Mouse (Mus musculus) activated CD4-positive, CD25-positive, alpha-beta regulatory T cell (primary cell): ENCODE results near the gene B2m. TPM values are rescaled to one million over a fixed set of nuclear protein-coding genes. Genes with fewer than 3 reads are reported as not detected.

Experiments used
- polyA plus RNA-seq, 2 experiments: library from polyadenylated mRNA; unstranded; fragments of 100-300 nt; shearing (Covaris generic); gene quantifications; one replicate each; pipeline ENCODE4 v1.2.1; 2017

B2m gene
- over 10,000 TPM in 1 of 2 experiments, 1,000 to 10,000 TPM in 1; 7,428 to 10,506 TPM for polyA plus RNA-seq

GRCm38 (mm10) chr2:122147508-122148241, at the start of gene B2m:
Gene B2m, plus strand, starts transcription at chr2:122147686.

GRCm38 (mm10) chr2:122117961-122118958, 29.2 kb upstream of the B2m start, which contains the start of gene Spg11:
Gene Spg11, minus strand, starts transcription at chr2:122118386.

DNA sequence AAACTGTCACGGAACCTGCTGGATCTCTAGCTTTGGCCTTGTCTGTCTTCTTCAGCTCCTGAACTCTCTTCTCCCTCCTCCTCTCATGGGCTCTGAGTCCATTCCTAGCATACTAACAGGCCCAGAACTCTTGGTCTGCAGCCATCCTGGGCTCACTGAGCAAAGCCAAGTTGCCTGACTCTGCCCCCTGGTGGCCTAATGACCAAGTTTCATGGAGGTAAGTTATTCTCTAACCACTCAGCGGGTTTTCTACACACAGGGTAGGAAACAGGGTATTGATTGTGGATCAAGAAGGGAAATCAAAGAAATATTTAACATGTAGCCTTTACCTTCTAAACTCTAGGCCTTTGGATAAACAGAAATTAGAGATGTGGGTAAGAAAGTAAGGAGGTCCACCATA, 13.2 kb downstream of the B2m start, which contains the start of gene Trim69:
TSS of gene Trim69 (plus strand) at position 21 of the 400 bp plus-strand sequence.

DNA sequence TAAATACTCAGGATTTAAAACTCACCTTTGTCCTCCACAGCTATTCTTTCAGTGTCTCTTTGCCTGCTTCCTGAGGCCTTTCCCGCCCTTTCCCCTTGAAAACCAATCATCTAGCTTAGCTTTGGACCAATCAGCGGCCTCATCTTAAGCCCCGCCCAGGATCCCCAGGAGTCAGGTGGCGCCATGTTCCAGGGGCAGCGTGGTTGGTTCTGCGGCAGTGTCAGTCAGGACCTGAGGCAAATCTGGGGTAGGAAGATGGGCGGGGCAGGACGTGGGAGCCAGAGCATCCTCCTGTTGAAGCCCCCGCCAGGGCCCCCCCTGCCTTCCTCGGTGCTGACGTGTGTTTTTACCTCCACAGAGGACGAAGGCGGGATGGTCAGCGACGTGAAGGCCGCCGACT, 38.6 kb downstream of the B2m start, which contains the start of the genes Patl2 and Terb2:
TSS of gene Patl2 (minus strand) at position 84 of the 400 bp plus-strand sequence.
TSS of gene Terb2 (plus strand) at position 167 of the 400 bp plus-strand sequence.

Other genes with a start within 250 kb of the B2m start
- gene Ctdspl2, start 191.7 kb upstream of the B2m start, polyA plus RNA-seq = 10 to 100 TPM; 48.6 to 54.8 TPM
- gene Mageb3, start 191.6 kb upstream of the B2m start, polyA plus RNA-seq = not detected
- gene Eif3j1, start 119.1 kb upstream of the B2m start, polyA plus RNA-seq = 10 to 100 TPM; 10.2 to 11.2 TPM
- gene Spg11, start 29.3 kb upstream of the B2m start, polyA plus RNA-seq = 10 to 100 TPM in 1 of 2 experiments, 1 to 10 TPM in 1; 8.8 to 18.1 TPM
- under 1 TPM; 0.30 to 0.60 TPM for gene Trim69, start 13.0 kb downstream of the B2m start, polyA plus RNA-seq
- gene Patl2, start 38.5 kb downstream of the B2m start, polyA plus RNA-seq = 1 to 10 TPM in 1 of 2 experiments, under 1 TPM in 1; 0.63 to 6.6 TPM
- under 1 TPM in 1 of 2 experiments, not detected in 1; 0.50 TPM for gene Terb2, start 38.6 kb downstream of the B2m start, polyA plus RNA-seq
- gene Sord, start 87.1 kb downstream of the B2m start, polyA plus RNA-seq = 1 to 10 TPM; 5.6 to 9.4 TPM
- not detected for gene Duox2, start 150.8 kb downstream of the B2m start, polyA plus RNA-seq
- not detected for gene Duoxa2, start 151.2 kb downstream of the B2m start, polyA plus RNA-seq
- gene Duoxa1, start 166.0 kb downstream of the B2m start, polyA plus RNA-seq = not detected
- gene Duox1, start 168.0 kb downstream of the B2m start, polyA plus RNA-seq = not detected
- 1 to 10 TPM; 4.6 to 6.4 TPM for gene Shf, start 221.5 kb downstream of the B2m start, polyA plus RNA-seq